Mouse (Mus musculus) midbrain, postnatal 0 days (tissue): Measurements from ENCODE around the gene Dnajb4. TPM values are rescaled to one million over a fixed set of nuclear protein-coding genes. Genes with fewer than 3 reads are reported as not detected.
"Not testable (repeated sequence)": the region's sequence is repeated elsewhere in the genome, so short reads cannot be mapped to it uniquely, and the experiment has no call there.

Experiments
- ATAC-seq: fragments of 200-750 bp; cut with Nextera tagmentation; 2 replicates; pipeline ENCODE4 v1.8.0; 2017; ENCODE audit warnings: moderate number of reproducible peaks, mild to moderate bottlenecking, moderate TSS enrichment, moderate library complexity; ENCODE audit not compliant: low FRiP score
- DNase-seq: peaks from one replicate; pipeline ENCODE4 v3.0.0-alpha.2; 2015; ENCODE audit warnings: low spot score
- H3K27ac ChIP-seq: fragments of 300-500 bp; sonication (generic); 2 replicates; pipeline ENCODE4 v1.5.1; 2014; ENCODE audit warnings: low read depth, mild to moderate bottlenecking, low read length, mixed read lengths
- H3K27me3 ChIP-seq: fragments of 300-500 bp; sonication (generic); 2 replicates; pipeline ENCODE4 v1.6.1; 2014; ENCODE audit warnings: low read length, control low read depth, mixed read lengths; ENCODE audit not compliant: insufficient read depth
- H3K36me3 ChIP-seq: fragments of 300-500 bp; sonication (generic); 2 replicates; pipeline ENCODE4 v1.6.1; 2014; ENCODE audit warnings: low read length, control low read depth, mixed read lengths; ENCODE audit not compliant: insufficient read depth
- H3K4me1 ChIP-seq: fragments of 300-500 bp; sonication (generic); 2 replicates; pipeline ENCODE4 v1.6.1; 2014; ENCODE audit warnings: mild to moderate bottlenecking, control low read depth, antibody characterized with exemption, low read length, mixed read lengths; ENCODE audit not compliant: insufficient read depth
- H3K4me2 ChIP-seq: fragments of 300-500 bp; sonication (generic); 2 replicates; pipeline ENCODE4 v1.6.1; 2014; ENCODE audit warnings: low read depth, mild to moderate bottlenecking, low read length, mixed read lengths; ENCODE audit not compliant: poor library complexity, severe bottlenecking
- H3K4me3 ChIP-seq: fragments of 300-500 bp; sonication (generic); 2 replicates; pipeline ENCODE4 v1.5.1; 2014; ENCODE audit warnings: low read depth, mild to moderate bottlenecking, low read length, moderate library complexity
- H3K9ac ChIP-seq: fragments of 300-500 bp; sonication (generic); replicated peaks from 2 replicates; pipeline ENCODE4 v1.6.1; 2014; ENCODE audit warnings: mild to moderate bottlenecking, low read length, moderate library complexity, mixed read lengths; ENCODE audit not compliant: poor library complexity, severe bottlenecking
- H3K9me3 ChIP-seq: fragments of 300-500 bp; sonication (generic); 2 replicates; pipeline ENCODE4 v1.6.1; 2016; ENCODE audit warnings: low read length, control low read depth
- CTCF ChIP-seq: IDR thresholded peaks from 2 replicates; pipeline ENCODE4 v1.5.1; 2016; ENCODE audit warnings: antibody characterized with exemption, mild to moderate bottlenecking
- WGBS: fragments of 180-500 bp; shearing (Covaris S2); extraction: QIAGEN DNeasy Blood & Tissue Kit; methylation state at CpG from one replicate; pipeline ENCODE4 v1.1.7; 2014; 5-methylcytosine and 5-hydroxymethylcytosine counted together
- polyA plus RNA-seq: library from polyadenylated mRNA; unstranded; fragments of >200 nt; fragmentation: Nextera tagmentation; extraction: Ambion mirVana; gene quantifications from 2 replicates; pipeline ENCODE4 v1.2.1, GENCODE M21; 2015
- total RNA-seq: library from RNA; depleted of rRNA; stranded (reverse); fragments of >200 nt; gene quantifications from 2 replicates; pipeline ENCODE4 v1.2.3, GENCODE M21; 2014

The Dnajb4 gene
- total and polyA plus RNA-seq, 2 experiments from 2014 or later, result 43.9 to 50.3 TPM

- no peak overlapping the region for H3K4me2 ChIP-seq
- H3K36me3 ChIP-seq, result no peaks in the 10 kb centered on the region
- no peak overlapping the region for H3K4me3 ChIP-seq
- H3K9ac ChIP-seq, result no peak overlapping the region
- 66% methylated on average over 2 of the region's 2 CpGs for WGBS
- no peaks in the 10 kb centered on the region for H3K27me3 ChIP-seq
- no peak overlapping the region for H3K27ac ChIP-seq
- TF ChIP-seq CTCF, result no peak
- H3K4me1 ChIP-seq, result no peaks in the 10 kb centered on the region
- peak; percentile 49; the same call in 1 of the 2 replicates for ATAC-seq
- H3K9me3 ChIP-seq, result no peaks in the 10 kb centered on the region
- DNase-seq, result peak; percentile 54
These were observed 64.9 kb downstream of the Dnajb4 start for GRCm38 (mm10) chr3:152145186-152145585.

GRCm38 (mm10) chr3:152142989-152143695 lies 67.0 kb downstream of the Dnajb4 start:
- Histone ChIP-seq H3K4me2 (no peak overlapping the region), H3K9ac (no peak overlapping the region), H3K9me3 (no peaks in the 10 kb centered on the region), H3K36me3 (no peaks in the 10 kb centered on the region), H3K27ac (no peak overlapping the region), H3K4me3 (no peak overlapping the region), H3K27me3 (no peaks in the 10 kb centered on the region), H3K4me1 (no peaks in the 10 kb centered on the region)
- 81% methylated on average over 6 of the region's 6 CpGs for WGBS
- no peak for TF ChIP-seq CTCF
- no peak for DNase-seq
- ATAC-seq, result no peak

- no peak overlapping the region for H3K9ac ChIP-seq
- TF ChIP-seq CTCF, result no peak
- no peak overlapping the region for H3K27ac ChIP-seq
- H3K4me3 ChIP-seq, result no peak overlapping the region
- no peak overlapping the region for H3K4me2 ChIP-seq
- ATAC-seq, result no peak
- H3K4me1 ChIP-seq, result no peaks in the 10 kb centered on the region
- H3K36me3 ChIP-seq, result no peaks in the 10 kb centered on the region
- no peaks in the 10 kb centered on the region for H3K27me3 ChIP-seq
- H3K9me3 ChIP-seq, result no peaks in the 10 kb centered on the region
- WGBS, result 72% methylated on average over 3 of the region's 3 CpGs
- DNase-seq, result no peak
These were observed 68.0 kb downstream of the Dnajb4 start for GRCm38 (mm10) chr3:152142146-152142545.

- not testable (repeated sequence) for H3K9ac ChIP-seq, H3K27ac ChIP-seq, H3K36me3 ChIP-seq, H3K9me3 ChIP-seq, DNase-seq, ATAC-seq, H3K4me3 ChIP-seq, H3K4me1 ChIP-seq, H3K4me2 ChIP-seq, H3K27me3 ChIP-seq
- WGBS, result 89% methylated on average over 3 of the region's 3 CpGs
These were observed 70.8 kb downstream of the Dnajb4 start for GRCm38 (mm10) chr3:152139308-152139707.

- not testable (repeated sequence) for ATAC-seq, H3K27ac ChIP-seq, H3K9ac ChIP-seq, H3K27me3 ChIP-seq, DNase-seq, H3K4me1 ChIP-seq, H3K36me3 ChIP-seq, H3K9me3 ChIP-seq, H3K4me2 ChIP-seq, H3K4me3 ChIP-seq
- 93% methylated on average over 16 of the region's 16 CpGs for WGBS
These were observed 74.0 kb downstream of the Dnajb4 start for GRCm38 (mm10) chr3:152136106-152136505.

- DNase-seq, result no peak
- Histone ChIP-seq H3K27me3 (no peaks in the 10 kb centered on the region), H3K27ac (no peak overlapping the region), H3K9ac (no peak overlapping the region), H3K4me3 (no peak overlapping the region), H3K36me3 (no peaks in the 10 kb centered on the region), H3K4me1 (no peaks in the 10 kb centered on the region), H3K9me3 (no peaks in the 10 kb centered on the region), H3K4me2 (no peak overlapping the region)
- TF ChIP-seq CTCF, result no peak
- no peak for ATAC-seq
- WGBS, result 78% methylated on average over 9 of the region's 9 CpGs
These were observed 76.5 kb downstream of the Dnajb4 start for GRCm38 (mm10) chr3:152133621-152134020.
